Mouse (Mus musculus): Measurements from ENCODE around the gene Gdf2.

The Gdf2 gene

GRCm38 (mm10) chr14:33940739-33941138, at the start of gene Gdf2:
Gene Gdf2 (plus strand): TSS chr14:33941039.
- no peak for DNase-seq

GRCm38 (mm10) chr14:33891507-33891906, 49.3 kb upstream of the Gdf2 start:
- DNase-seq = no peak

GRCm38 (mm10) chr14:33895777-33896176, 45.1 kb upstream of the Gdf2 start:
- no peak for DNase-seq

- no peak for DNase-seq
Measured at GRCm38 (mm10) chr14:33896628-33897300, 44.1 kb upstream of the Gdf2 start.

DNA sequence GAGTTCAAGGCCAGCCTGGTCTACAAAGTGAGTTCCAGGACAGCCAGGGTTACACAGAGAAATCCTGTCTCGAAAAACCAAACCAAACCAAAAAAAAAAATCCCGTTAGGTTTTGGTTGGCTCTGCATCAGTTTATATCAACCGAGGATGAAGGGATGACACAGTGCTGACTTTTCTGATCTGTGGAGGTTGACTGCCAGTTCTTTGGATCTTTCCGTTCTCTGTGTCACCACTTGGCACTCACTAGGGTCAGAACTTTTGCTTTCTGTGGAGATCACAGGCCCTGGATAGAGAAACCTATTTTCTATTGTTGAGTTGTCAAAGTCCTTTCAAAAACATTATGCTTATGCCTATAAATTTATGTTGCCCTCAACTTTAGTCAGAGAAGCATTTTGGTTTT, 38.1 kb upstream of the Gdf2 start:
- DNase-seq = no peak

- no peak for DNase-seq
Measured at GRCm38 (mm10) chr14:33903199-33903598, 37.6 kb upstream of the Gdf2 start.

DNA sequence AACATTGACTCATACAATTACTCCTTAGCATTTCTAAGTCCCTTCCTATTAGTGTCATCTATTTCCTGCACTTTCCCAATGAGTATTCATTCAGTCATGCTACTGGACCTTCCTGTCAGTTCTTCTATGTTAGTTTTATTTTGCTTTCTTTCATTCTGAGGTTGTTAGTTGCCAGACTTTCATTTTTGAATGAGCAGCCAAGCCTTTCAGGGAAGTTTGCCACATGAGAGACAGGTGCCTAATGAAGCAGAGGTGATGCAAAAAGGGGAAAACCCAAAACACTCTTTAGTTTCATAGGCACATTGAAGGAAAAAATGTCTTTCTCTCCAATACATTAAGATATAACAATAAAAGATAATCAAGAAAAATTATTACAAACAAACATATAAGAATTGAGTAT, 36.0 kb upstream of the Gdf2 start:
- DNase-seq = no peak

DNA sequence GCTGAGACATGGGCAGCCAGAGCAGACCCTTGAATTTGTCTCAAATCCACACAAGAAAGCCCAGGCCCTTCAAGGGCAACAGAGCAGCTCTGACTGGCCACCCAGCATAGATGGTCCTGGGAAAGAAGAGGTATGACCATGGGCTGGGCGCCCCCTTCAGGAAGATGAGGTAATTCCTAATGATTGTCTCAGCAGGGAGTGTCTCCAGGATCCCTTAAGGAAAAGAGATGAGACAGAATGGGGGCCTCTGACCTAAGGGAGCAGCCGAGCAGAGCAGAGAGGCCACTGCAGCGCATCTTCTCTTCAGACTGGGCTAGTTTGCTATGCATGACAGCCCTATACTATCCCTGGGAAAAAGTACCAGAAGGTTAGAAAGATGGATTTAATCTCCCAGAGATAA, 27.1 kb upstream of the Gdf2 start:
- no peak for DNase-seq

DNA sequence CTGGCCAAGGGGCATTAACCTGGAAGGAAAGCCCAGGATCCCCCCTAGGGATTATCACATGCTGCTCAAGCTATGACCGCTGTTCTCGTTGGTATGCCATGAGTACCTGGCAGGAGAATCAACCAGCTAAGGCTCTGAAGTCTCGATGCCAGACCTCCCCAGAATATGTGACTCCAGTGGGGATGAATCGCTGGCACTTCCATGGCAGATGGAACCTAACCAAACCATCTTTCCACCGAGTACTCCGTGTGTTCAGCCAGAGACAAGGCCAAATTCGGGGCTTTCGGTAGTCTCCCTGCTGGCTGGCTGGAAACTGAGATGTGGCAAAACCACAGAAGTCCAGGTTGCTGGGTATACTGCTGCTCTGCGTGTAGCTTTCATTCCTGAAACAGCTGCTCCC, 26.6 kb upstream of the Gdf2 start:
- DNase-seq = no peak

DNA sequence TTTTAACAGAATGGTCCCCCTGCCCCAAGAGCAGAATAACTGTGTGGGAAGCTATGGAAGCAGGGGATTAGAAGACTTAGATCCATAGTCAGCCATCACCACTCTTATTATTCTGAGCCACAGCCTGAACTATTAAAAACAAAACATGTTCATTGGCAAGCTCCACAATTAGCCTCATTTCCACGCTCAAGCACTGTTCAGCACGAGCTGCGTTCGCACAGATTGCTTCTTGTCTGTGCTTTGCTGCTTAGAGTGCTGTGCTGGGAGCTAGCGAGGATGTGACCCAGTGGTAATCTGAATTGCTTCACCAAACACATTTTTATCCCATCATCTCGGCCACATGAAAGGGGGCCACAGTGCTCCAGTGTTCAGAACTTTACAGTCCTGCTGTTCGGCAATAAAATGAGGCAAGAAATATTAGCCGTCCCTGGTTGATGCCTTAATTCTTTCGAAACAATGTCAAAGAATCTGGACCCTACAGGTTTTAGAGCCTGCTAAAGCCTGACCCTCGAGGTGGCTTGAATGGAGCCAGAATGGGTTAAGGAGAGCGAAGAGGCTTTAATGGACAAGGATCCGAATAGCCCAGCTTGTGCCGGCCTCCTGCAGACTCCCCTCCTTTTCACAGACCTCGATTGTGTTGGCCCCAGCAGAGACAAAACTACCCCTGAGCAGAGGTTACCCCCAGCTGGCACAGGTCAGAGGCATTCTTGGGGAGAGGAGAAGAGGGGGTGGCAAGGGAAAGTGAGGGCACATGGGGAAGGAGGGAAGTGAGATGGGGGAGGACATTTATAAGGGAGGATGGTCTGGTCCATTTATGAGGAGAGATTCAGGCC, 19.9 kb upstream of the Gdf2 start:
- DNase-seq = no peak

DNA sequence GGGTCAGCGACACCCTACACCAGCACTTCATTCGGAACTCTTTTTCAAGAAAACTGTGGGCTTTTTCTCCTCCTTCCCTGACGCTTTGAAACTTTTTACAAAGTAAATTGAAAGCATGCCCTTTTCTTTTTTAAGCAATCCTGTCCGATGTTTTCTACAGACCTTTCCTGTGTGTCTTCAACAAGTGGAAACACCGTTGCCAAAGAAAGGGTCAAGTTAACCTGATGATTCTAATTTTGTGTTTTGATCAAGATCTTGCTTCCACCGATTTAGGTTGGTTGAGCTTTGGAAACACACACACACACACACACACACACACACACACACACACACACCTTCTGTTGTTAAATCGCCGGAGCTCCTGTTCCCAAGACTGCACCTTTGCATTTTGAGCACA, 18.1 kb upstream of the Gdf2 start:
- DNase-seq = no peak

DNA sequence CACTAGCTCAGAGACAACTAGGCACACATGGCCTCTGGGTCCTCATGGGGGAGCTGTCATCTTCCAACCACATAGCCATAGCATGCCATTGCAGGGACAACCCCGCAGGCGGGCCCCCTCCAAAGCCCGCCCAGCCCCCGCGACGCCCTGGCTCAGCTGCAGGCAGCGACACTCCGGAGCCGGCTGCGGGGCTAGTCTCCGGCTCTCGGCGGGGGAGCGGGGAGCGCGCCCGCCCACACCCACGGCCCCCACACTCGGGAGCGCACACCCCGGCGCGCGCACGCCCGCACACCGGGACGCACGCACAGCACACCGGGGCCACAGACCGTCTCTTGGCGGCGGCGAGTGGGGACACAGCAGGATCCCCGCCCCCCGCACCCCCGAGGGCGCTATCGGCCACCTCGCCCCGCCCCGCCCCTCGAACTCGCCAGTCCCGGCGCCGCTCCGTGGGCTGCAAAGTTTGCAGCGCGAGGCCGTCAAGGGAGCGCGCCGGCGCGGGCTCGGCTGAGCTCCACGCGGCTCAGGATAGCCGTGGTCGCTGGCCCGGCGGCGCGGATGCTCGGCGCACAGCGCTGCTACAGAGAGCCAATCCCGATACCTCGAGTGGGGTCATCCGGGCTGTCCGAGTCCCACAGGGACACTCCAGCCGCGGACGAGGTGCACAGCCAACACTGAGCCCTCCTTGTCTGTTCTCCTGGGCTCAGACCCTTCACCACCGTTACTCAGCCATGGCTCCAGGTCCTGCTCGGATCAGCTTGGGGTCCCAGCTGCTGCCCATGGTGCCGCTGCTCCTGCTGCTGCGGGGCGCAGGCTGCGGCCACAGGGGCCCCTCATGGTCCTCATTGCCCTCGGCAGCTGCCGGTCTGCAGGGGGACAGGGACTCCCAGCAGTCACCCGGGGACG, 17.4 kb upstream of the Gdf2 start, which contains the start of gene Gdf10:
Gdf10 (plus strand) TSS at position 420 of the 903 bp plus-strand sequence.
- DNase-seq = no peak

GRCm38 (mm10) chr14:33931853-33932252, 9.0 kb upstream of the Gdf2 start:
- DNase-seq = no peak

- no peak for DNase-seq
Measured at GRCm38 (mm10) chr14:33932935-33933703, 7.7 kb upstream of the Gdf2 start.

DNA sequence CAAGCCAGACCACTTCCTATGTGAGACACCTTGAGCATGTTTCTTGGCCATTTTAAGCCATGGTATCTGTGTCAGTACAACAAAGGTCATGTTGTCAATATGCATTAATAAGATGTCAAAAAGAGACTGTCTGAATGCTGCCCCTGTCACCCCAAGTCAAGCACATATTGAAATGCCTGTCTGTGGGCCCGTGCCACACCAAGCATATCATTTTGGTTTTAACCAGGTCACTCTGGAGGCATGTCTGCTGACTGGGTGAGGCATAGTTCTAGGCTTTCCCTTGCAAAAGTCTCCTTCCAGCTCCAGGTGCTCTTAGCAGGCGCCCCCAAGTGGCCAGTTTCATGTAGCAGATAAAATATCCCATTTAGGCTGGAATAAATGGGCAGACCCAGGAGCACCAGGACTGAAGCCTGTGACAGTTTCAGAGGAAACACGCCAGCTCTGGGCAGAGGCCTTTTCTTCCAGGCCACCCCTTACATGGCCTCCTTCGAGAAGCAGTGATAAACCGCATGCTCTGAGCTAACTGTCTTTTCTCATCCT, 7.0 kb upstream of the Gdf2 start:
- DNase-seq = no peak

GRCm38 (mm10) chr14:33939117-33939516, 1.7 kb upstream of the Gdf2 start:
- peak; percentile 46 for DNase-seq

DNA sequence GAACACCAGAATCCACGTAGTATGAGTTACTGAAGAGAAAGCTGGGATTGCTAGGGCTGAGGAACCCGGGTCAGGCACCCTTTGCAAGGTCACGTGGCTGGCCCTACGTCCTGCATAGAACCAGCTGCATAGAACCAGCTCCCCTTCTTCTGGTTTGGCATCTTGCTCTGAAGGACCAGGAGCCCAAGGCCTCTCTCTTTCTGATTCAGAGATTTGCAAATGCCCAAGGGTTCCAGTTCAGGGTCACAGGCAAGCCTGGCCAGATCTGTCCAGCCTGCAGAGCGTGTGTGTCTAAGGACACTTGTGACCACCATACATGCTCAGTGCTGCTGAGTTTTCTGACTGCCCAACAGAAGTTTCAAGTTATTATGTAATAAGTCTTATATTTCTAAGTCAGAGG, 1.4 kb downstream of the Gdf2 start:
- no peak for DNase-seq

DNA sequence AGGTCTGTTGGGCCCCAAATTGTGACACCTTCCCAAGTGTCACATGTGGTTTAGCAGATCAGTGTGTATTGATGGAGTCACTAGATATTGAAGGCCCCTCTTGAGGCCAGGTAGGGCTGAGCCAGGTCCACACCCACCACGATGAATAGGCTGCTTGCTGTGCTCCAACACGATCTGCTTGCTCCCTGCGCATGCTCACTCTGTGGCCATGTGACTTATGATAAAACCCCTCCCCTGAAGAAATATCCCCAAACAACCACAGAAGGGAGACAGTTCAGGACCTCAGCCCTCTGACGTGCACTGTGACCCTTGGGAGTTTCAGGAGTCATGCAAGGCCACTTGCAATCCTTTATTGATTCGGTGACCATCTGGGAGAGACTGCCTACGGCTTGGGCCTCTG, 5.3 kb downstream of the Gdf2 start:
- no peak for DNase-seq

- peak; percentile 60 for DNase-seq
Measured at GRCm38 (mm10) chr14:33952233-33952981, 11.6 kb downstream of the Gdf2 start.

DNA sequence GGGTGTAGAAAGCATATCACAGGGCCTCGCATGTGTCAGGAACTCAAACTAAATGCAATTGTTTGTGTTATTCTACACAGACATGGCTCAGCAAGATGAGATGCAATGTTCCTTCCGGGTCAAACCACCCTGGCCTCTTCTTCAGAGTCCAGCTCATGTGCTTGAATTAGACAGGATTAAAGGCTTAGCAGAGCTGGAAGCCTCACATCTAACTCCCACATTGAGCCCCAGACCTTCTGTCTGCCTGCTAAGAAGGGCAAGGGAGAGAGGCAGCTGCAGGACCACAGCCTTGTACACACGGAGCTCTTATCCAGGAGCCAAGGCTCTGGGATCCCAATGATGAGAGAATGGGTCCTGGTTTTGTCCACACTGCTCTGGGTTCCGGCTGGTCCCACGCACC, 12.9 kb downstream of the Gdf2 start, which contains the start of gene Rbp3:
Rbp3 (plus strand) TSS at position 243 of the 400 bp plus-strand sequence.
- DNase-seq = no peak

- DNase-seq = no peak
Measured at GRCm38 (mm10) chr14:33956055-33956454, 15.2 kb downstream of the Gdf2 start.
